Mouse (Mus musculus): Measurements from ENCODE around the gene Ablim2. TPM values are rescaled to one million over a fixed set of nuclear protein-coding genes. Genes with fewer than 3 reads are reported as not detected.

The Ablim2 gene
- polyA plus RNA-seq, 1 experiment from 2014 or later, result 1.3 TPM

DNA sequence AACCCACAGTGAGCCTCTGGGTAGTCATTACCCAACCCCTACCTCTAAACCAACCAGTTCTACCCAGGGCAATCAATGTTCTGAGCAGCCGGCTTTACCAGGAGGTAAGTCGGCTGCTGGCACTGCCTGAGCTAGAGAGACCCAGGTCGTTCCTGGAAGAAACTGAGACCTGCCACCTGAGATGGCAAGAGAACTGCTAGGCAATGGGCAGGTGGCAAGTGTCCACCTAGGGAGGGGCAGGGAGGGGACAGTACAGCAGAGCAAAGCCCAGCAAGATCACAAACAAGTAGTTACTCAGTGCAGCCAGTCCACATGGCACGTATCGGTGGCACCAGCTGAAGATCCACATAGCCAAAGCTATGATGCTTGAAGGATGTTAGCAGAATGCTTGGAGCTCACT, 118.6 kb downstream of the Ablim2 start:
- Histone ChIP-seq H3K36me3 (replicated peaks) (no peaks in the 10 kb centered on the region), H3K9me3 (no peaks in the 10 kb centered on the region), H3K9ac (no peak overlapping the region), H3K4me3 (replicated peaks) (no peak overlapping the region), H3K27ac (no peak overlapping the region), H3K27me3 (no peaks in the 10 kb centered on the region), H3K4me1 (peaks cover 9% of the 10 kb centered on the region), H3K4me2 (no peak overlapping the region)
- no peak for ATAC-seq (ENCODE audit: low FRiP score)
- WGBS, result 91% methylated on average over 5 of the region's 5 CpGs

DNA sequence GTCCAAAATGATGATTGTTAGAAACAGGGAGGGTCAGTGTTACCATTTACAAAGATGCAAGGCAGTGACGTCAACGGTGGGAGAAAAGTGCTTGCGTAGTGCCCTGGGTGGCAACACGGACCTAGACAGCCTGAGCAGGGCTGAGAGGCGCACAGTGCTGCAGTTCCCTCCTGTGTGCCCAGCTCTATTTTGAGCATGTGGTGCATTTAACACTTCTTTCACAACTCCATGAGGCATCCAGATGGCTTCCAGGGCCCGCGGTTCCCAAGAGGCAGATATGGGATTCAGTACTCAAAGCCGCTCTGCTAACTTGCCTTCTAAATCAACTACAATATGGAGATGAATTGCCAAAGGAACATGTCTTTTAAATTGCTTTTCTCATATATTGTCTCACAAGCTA, 121.5 kb downstream of the Ablim2 start:
- WGBS, result 88% methylated on average over 8 of the region's 8 CpGs
- ATAC-seq (ENCODE audit: low FRiP score), result no peak

DNA sequence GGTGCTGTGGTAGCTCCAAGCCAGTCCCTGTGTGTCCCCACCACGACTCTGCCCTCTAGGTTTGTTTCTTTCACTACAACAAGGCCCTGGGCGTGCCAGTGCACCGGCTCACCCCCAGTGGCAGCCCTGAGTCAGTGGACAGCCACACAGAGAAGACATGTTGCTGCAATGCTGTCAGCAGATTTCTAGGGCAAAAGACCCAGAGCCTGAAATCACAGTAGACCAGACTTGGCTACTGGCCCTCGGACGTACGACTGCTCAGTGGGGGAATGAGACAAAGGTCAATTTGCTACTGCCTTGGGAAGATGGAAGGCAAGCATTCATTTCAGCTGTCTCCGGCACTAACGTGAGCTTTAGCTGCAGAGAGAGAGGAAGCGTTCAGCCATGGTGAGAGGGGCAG, 124.7 kb downstream of the Ablim2 start:
- Histone ChIP-seq H3K36me3 (replicated peaks) (no peaks in the 10 kb centered on the region), H3K9me3 (no peaks in the 10 kb centered on the region), H3K4me3 (replicated peaks) (no peak overlapping the region), H3K9ac (no peak overlapping the region), H3K27ac (no peak overlapping the region), H3K27me3 (0 out of 2 replicates have a peak, but pooled peaks cover 9% of the 10 kb centered on the region), H3K4me2 (no peak overlapping the region), H3K4me1 (no peaks in the 10 kb centered on the region)
- 70% methylated on average over 9 of the region's 9 CpGs for WGBS
- no peak for ATAC-seq (ENCODE audit: low FRiP score)

More for the DNA sequence above, 121.5 kb downstream of the Ablim2 start:
- H3K4me3 ChIP-seq (replicated peaks), result no peak overlapping the region
- no peak overlapping the region for H3K9ac ChIP-seq
- no peaks in the 10 kb centered on the region for H3K36me3 ChIP-seq (replicated peaks)
- H3K4me2 ChIP-seq, result no peak overlapping the region
- no peak overlapping the region for H3K27ac ChIP-seq
- no peaks in the 10 kb centered on the region for H3K9me3 ChIP-seq
- H3K27me3 ChIP-seq, result 0 out of 2 replicates have a peak, but pooled peaks cover 4% of the 10 kb centered on the region
- no peaks in the 10 kb centered on the region for H3K4me1 ChIP-seq

DNA sequence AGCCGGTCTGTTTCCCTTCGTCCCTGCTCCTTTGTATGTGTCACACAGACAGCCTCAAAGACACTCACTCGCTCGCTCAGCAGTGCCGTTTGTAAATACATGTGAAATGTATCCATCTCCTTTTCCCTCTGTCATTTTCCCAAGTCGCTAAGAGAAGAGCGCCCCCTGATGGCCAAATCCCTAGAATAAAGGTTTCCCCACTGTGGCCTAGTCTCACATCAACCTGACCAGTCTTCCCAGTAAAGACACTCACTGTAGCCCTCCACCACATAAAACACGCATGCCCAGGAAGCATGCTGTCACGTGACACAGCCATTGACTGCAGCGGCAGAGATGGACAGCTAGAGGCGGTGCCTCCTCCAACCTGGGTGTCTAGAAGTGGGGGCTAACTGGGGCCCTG, 126.6 kb downstream of the Ablim2 start:
- no peak overlapping the region for H3K4me2 ChIP-seq
- no peaks in the 10 kb centered on the region for H3K9me3 ChIP-seq
- no peaks in the 10 kb centered on the region for H3K36me3 ChIP-seq (replicated peaks)
- H3K9ac ChIP-seq, result no peak overlapping the region
- peak; percentile 44; the same call in 1 of the 2 replicates for ATAC-seq (ENCODE audit: low FRiP score)
- H3K4me3 ChIP-seq (replicated peaks), result no peak overlapping the region
- 42% methylated on average over 11 of the region's 11 CpGs for WGBS
- no peaks in the 10 kb centered on the region for H3K4me1 ChIP-seq
- H3K27ac ChIP-seq, result no peak overlapping the region
- 0 out of 2 replicates have a peak, but pooled peaks cover 9% of the 10 kb centered on the region for H3K27me3 ChIP-seq

DNA sequence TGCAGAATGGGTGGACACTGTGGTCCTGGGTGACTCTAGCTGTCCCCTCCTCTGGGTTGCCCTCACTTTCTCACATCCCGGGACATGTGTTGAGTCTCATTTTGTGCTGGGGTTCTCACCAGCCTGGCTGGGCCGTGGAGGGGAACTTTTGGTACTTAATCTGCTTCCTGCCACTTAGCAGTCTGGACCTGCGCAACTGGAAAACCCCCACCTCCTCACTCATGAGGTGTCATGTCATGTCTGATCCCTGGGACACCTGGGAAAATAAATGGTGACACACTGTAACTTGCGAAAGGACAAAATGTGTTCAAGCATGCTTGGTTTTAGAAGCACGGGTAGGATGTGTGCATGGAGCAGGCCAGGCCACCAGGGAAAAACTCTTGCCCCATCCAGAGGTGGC, 127.0 kb downstream of the Ablim2 start:
- Histone ChIP-seq H3K36me3 (replicated peaks) (no peaks in the 10 kb centered on the region), H3K27ac (no peak overlapping the region), H3K4me3 (replicated peaks) (no peak overlapping the region), H3K4me2 (no peak overlapping the region), H3K27me3 (0 out of 2 replicates have a peak, but pooled peaks cover 9% of the 10 kb centered on the region), H3K9ac (no peak overlapping the region), H3K9me3 (no peaks in the 10 kb centered on the region), H3K4me1 (no peaks in the 10 kb centered on the region)
- 96% methylated on average over 5 of the region's 5 CpGs for WGBS
- no peak for ATAC-seq (ENCODE audit: low FRiP score)

DNA sequence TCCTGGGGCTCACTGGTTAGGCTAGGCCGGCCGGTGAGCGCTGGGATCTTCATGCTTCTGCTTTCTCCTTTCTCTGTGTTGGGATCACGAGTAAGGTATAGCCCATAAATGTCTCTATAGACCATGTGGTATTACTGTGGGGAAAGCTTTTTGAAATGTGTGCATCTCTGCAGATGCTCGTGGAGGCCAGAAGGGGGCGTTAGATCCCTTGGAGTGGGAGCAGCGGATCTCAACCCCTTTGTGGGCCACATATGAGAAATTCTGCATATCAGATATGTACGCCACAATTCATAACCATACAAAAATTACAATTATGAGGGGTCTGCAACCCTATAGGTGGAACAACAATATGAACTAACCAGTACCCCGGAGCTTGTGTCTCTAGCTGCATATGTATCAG, 131.3 kb downstream of the Ablim2 start:
- 0 out of 2 replicates have a peak, but pooled peaks cover 2% of the 10 kb centered on the region for H3K4me1 ChIP-seq
- H3K36me3 ChIP-seq (replicated peaks), result no peaks in the 10 kb centered on the region
- no peak overlapping the region for H3K27ac ChIP-seq
- no peak overlapping the region for H3K4me3 ChIP-seq (replicated peaks)
- no peaks in the 10 kb centered on the region for H3K9me3 ChIP-seq
- no peak for ATAC-seq (ENCODE audit: low FRiP score)
- no peak overlapping the region for H3K9ac ChIP-seq
- 58% methylated on average over 9 of the region's 9 CpGs for WGBS
- no peak overlapping the region for H3K4me2 ChIP-seq
- H3K27me3 ChIP-seq, result peaks cover 17% of the 10 kb centered on the region; the same call in 1 of the 2 replicates

DNA sequence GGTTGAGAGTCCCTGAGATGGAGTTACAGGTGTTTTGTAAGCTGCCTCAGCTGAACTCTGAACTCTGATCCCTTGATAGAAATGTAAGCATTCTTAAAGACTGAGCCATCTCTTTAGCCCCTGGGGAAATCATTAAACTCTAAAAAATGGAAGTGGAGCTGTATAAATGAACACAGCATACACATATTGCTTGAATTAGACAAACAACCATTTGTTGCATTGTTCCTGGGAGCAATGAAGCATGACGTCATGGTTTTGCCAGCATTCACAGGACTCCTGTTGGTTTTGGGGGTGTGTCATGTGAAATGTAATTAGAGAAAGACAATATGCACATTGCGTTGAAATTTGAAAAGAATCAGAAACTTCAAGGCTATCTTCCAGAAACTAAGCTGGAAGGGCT, 132.0 kb downstream of the Ablim2 start:
- Histone ChIP-seq H3K4me2 (no peak overlapping the region), H3K36me3 (replicated peaks) (no peaks in the 10 kb centered on the region), H3K4me1 (peaks cover 9% of the 10 kb centered on the region), H3K9me3 (no peaks in the 10 kb centered on the region), H3K4me3 (replicated peaks) (no peak overlapping the region), H3K27ac (no peak overlapping the region), H3K27me3 (peaks cover 17% of the 10 kb centered on the region; the same call in 1 of the 2 replicates), H3K9ac (no peak overlapping the region)
- 21% methylated on average over 2 of the region's 2 CpGs for WGBS
- ATAC-seq (ENCODE audit: low FRiP score), result no peak

DNA sequence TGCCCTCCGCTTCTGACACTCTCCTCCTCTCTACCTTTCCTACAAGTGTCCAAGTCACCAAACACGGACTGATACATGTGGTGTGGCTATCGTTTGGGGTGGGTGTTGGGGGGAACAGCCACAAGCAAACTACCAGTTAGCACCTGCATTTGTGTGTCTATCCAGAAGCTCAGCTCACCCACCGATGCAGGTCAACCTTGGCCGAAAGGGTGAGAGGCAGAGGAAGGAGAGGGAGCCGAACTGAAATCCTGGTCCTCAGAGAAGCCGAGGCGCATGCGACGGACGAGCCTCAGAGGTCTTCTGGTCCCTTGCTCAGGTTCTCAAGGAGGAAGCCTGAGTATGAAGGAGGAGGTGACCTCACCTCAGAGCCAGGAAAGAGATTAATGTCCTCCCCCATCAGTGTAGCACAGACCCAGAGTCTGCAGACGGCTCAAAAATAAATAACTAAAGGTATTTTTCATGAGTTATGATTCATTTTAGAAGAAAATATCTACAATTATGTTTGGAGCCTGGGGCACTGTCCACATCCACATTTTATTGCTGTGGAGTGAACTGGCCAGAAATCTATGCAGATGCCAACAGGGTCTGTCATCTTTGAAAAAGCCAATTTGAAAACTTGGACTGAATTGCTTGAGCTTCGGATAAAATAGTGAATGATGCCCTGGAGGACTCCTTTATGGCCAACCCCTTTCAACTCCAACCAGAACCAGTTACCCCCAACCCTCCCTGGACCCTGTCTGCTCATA, 133.5 kb downstream of the Ablim2 start:
- H3K4me2 ChIP-seq, result no peak overlapping the region
- no peaks in the 10 kb centered on the region for H3K9me3 ChIP-seq
- H3K36me3 ChIP-seq (replicated peaks), result no peaks in the 10 kb centered on the region
- ATAC-seq (ENCODE audit: low FRiP score), result no peak
- no peak overlapping the region for H3K27ac ChIP-seq
- H3K4me1 ChIP-seq, result peaks cover 24% of the 10 kb centered on the region
- WGBS, result 89% methylated on average over 13 of the region's 13 CpGs
- no peak overlapping the region for H3K9ac ChIP-seq
- peaks cover 12% of the 10 kb centered on the region; the same call in 1 of the 2 replicates for H3K27me3 ChIP-seq
- H3K4me3 ChIP-seq (replicated peaks), result no peak overlapping the region

DNA sequence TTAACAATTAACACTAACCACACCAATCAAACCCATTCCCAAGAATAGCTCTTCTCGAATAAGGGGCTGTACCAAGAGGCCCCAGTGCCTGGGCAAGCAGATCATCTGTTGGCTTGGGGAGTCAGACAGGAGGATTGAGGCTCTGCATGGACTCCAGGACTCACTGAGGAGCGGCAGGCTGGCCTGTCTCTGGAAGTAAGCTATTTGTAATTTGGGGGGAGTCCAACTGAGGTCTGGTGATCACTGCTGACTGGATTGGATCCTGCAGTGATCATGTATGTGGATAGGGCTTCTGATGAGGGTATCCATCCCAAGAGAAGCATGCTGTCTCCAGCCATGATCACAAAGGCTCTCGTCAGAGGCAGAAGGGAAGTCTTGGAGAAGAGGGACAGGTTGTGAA, 134.7 kb downstream of the Ablim2 start:
- H3K4me2 ChIP-seq, result no peak overlapping the region
- H3K36me3 ChIP-seq (replicated peaks), result no peaks in the 10 kb centered on the region
- peaks cover 12% of the 10 kb centered on the region; the same call in 1 of the 2 replicates for H3K27me3 ChIP-seq
- no peak overlapping the region for H3K9ac ChIP-seq
- ATAC-seq (ENCODE audit: low FRiP score), result no peak
- H3K9me3 ChIP-seq, result no peaks in the 10 kb centered on the region
- WGBS, result 82% methylated on average over 3 of the region's 3 CpGs
- no peak overlapping the region for H3K27ac ChIP-seq
- H3K4me3 ChIP-seq (replicated peaks), result no peak overlapping the region
- H3K4me1 ChIP-seq, result peaks cover 36% of the 10 kb centered on the region

DNA sequence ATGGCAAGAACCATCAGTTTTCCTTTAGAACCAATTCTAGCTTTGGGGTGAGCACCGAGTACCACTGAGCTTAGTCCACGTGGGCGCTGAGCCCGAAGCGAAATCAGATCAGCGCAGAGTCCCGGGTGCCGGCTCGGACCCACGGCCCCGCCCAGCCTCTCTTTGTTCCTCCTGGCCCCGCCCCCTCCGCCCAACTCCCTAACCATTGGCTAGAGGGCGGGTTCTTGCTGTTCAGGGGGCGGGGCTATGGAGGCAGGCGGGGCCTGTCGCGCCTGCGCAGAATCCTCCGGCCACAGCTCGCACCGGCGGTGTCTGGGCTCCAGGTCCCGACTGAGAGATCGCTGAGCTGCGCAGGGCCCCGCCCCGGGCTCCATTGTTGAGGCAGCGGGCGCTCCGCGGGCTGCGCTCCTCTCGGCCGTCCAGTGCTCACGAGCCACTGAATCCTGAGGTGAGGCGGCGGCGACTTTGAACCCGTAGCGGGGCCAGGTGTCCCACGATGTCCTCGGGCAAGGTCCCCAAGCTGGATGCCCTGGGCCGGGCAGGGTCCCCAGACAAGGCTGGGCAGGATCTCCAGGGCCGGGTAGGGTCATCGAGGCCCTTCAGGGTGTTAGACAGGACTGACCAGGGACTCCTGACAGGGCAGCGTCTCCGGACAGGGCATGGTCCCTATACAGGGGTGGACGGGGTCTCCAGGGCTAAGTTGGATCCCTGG, 135.6 kb downstream of the Ablim2 start, which contains the start of gene Afap1:
Gene Afap1 (plus strand): TSS at position 227 of the 712 bp plus-strand sequence.
- Histone ChIP-seq H3K4me1 (peaks cover 37% of the 10 kb centered on the region), H3K4me2 (peak within 1 kb of the TSS; percentile 86), H3K27ac (peak within 1 kb of the TSS; percentile 72), H3K4me3 (replicated peaks) (peak within 1 kb of the TSS; percentile 80), H3K9me3 (no peaks in the 10 kb centered on the region), H3K9ac (peak within 1 kb of the TSS; percentile 92), H3K27me3 (peaks cover 12% of the 10 kb centered on the region; the same call in 1 of the 2 replicates), H3K36me3 (replicated peaks) (no peaks in the 10 kb centered on the region)
- WGBS, result under 1% methylated on average over 49 of the region's 49 CpGs
- ATAC-seq (ENCODE audit: low FRiP score), result peak; percentile 96

DNA sequence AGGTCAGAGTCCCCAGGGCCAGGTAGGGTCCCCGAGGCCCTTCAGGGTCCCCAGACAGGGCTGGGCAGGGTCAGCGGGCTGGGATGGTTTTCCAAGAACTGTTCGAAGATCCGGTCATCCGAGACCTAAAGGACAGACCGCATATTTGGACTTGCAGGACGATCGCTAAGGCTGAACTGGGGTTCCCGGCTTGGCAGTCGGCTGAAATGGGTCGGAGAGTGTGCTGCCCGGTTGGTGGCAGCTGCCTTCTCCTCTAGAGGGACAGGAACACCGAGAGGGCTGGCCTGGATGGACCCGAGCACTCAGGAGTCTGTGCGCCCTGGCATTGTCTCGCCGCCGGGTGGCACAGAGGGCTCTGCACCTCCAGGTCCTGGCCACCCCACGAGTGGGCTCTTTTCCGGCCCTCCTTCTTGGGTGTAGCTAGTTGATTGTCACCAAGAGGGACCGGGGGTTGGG, 136.2 kb downstream of the Ablim2 start:
- no peaks in the 10 kb centered on the region for H3K36me3 ChIP-seq (replicated peaks)
- H3K4me2 ChIP-seq, result peak overlapping the region; percentile 86
- no peaks in the 10 kb centered on the region for H3K9me3 ChIP-seq
- H3K27ac ChIP-seq, result peak overlapping the region; percentile 42; the same call in 1 of the 2 replicates
- H3K4me3 ChIP-seq (replicated peaks), result peak overlapping the region; percentile 80
- peak overlapping the region; percentile 92 for H3K9ac ChIP-seq
- WGBS, result 2% methylated on average over 21 of the region's 21 CpGs
- H3K27me3 ChIP-seq, result peaks cover 12% of the 10 kb centered on the region; the same call in 1 of the 2 replicates
- peak; percentile 34 for ATAC-seq (ENCODE audit: low FRiP score)
- H3K4me1 ChIP-seq, result peaks cover 37% of the 10 kb centered on the region

DNA sequence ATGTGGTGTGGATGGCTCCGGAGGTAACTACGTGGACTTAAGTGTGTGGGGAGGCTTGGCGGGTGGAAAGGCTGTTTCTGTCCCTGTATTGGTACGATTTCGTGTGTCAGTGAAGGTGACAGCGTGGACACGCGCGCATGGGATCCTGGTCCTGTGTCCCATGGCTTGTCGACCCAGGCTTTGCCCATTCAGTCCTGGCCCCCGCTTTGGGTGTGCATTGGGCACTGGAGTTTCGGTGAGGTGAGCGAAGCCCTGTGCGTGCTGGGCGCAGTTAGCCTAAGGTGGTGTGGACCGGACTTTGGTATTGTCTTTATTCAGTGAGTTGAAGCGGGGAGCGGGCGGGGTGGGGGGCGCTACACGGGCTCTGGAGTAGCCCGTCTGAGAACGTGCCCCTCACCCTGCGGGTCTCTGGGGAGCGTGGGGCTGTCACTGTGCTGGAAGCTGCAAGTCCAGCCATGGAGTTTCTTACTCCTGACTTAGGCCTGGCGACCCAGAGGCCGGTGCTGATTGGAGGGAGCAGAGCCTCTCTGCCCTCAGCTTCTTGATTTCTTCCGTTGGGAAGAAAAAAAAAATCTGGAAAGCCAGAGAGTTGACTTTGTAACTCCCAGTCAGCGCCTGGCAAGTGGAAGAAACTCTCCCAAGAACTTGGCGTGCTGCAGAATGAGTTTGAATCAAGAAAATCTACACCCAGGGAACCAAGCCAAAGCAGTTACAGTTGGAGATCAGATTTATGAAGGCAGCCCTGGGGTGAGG, 136.8 kb downstream of the Ablim2 start:
- Histone ChIP-seq H3K9me3 (no peaks in the 10 kb centered on the region), H3K27me3 (peaks cover 12% of the 10 kb centered on the region; the same call in 1 of the 2 replicates), H3K4me3 (replicated peaks) (peak overlapping the region; percentile 80), H3K36me3 (replicated peaks) (no peaks in the 10 kb centered on the region), H3K4me2 (peak overlapping the region; percentile 86), H3K4me1 (peaks cover 38% of the 10 kb centered on the region), H3K27ac (no peak overlapping the region), H3K9ac (peak overlapping the region; percentile 92)
- WGBS, result 11% methylated on average over 30 of the region's 30 CpGs
- ATAC-seq (ENCODE audit: low FRiP score), result no peak

Measured in forebrain, embryonic 12.5 days (tissue).